Mouse (Mus musculus) cerebellum, postnatal 36 days (tissue): Measurements from ENCODE around the gene Tmem248.

Source experiments
- DNase-seq, 2 experiments: peaks; one replicate each; pipeline ENCODE4 v3.0.0; 2021 to 2022; ENCODE audit warnings: mixed read lengths in 2 of 2

Tmem248 gene

DNA sequence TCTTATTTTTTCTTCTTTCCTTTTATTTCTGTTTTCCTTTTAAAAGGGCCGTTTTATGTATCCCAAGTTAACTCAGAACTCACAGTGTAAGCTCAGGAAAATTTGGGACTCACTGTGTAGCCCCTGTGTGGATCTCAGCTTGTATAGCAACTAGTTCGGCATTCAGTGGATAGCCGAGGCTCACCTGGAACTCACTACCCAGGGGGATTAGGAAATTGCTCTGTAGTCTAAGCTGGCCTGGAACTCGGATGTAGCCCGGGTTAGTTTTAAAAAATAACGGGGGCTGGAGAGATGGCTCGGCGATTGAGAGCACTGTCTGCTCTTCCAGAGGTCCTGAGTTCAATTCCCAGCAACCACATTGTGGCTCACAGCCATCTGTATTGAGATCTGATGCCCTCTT is 40.4 kb downstream of the Tmem248 start:
- no peak for DNase-seq

DNA sequence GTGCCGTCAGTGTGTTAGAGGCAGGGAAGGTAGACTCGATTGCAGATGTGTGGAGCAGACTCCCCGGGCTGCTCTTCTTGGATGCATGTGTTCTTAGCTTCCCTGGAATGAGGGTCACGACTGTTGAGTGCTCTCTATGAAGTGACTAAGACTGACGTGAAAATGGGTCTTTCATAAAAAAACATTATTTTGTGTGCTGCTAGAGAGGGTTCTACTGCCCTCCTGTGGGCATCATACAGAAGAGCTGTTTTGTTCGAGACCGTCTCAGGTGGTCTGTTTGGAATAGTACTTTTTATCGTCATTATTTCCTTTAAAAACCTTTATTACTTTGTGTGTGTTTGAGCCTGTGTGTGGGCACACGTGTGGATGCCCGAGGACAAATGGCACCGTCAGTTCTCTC is 46.6 kb downstream of the Tmem248 start:
- no peak for DNase-seq

GRCm38 (mm10) chr5:130264433-130265005 is 47.6 kb downstream of the Tmem248 start:
- DNase-seq: no peak

DNA sequence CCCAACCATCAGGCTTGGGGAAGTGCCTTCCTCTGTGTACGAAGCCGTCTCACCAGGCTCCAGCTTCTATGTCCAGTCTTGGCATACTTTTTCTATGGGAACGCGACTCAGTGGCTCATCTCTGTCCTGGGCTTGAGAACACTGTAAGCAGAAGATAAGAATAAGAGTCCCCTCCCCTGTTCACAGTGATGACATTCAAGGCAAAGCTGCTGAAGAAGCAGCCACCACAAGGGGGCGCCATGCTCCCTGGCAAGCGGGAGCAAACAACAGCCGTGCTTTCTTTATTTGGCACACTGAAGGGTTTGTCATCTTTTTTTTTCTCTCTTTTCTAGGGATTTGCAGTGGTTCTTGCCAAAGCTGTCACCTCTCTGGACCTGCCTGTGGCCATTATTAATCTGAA is 49.8 kb downstream of the Tmem248 start:
- peak; percentile 24 to 53 for DNase-seq

DNA sequence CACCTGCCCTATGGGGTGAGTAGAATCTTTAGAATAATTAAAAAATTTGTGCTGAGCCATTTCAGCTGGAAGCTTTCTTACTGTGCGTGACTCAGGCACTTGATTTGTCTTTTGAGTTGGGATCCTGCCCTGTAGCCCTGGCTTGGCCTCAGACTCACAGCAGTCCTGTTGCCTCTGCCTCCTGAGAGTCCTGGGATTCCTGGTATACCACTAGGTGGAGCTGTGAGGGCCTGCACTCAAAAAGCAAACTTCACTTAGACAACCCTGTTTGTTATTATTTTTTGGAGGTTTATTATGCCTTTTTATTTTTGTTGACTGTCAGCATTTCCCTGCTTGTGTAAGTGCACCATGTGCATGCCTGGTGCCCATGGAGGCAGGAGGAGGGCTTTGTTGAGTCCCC is 50.4 kb downstream of the Tmem248 start:
- peak; percentile 34 to 45 for DNase-seq

GRCm38 (mm10) chr5:130268976-130269375 is 52.1 kb downstream of the Tmem248 start:
- DNase-seq: no peak

DNA sequence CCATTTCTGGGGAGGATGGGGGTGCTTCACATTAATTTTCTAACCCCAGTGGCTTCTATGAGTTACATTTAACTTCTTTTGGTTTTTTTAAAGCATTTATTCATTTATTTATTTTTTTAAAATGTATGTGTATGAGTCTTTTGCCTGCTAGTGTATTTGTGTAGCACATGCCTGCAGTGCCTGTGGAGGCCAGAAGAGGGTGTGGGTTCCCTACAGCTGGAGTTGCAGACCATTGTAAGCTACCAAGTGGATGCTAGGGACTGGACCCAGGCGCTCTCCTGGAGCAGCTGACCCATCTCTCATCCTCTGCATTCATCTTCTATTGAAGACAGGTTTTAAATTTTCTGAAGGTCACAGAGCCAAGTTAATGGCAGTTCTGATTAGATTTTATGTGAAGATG is 55.5 kb downstream of the Tmem248 start:
- DNase-seq: no peak

DNA sequence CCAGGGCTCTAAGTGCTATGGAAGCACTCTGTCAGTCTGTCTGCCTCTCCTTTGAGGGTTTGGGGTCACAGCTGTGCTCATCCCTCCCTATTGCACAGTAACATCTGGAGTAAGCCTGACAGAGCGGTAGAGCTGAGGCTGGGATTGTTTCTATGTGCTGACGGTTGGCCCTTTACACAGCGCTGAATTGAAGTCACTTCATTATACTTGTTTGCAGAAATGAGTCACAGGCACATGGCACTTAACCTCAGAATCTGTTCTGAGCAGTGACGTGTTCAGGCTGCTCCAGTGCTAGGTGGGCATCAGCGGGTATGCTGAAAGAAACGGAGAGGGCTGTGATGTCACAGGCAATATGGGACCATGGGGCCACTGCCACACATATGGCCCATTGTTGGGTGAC is 56.2 kb downstream of the Tmem248 start:
- no peak for DNase-seq

DNA sequence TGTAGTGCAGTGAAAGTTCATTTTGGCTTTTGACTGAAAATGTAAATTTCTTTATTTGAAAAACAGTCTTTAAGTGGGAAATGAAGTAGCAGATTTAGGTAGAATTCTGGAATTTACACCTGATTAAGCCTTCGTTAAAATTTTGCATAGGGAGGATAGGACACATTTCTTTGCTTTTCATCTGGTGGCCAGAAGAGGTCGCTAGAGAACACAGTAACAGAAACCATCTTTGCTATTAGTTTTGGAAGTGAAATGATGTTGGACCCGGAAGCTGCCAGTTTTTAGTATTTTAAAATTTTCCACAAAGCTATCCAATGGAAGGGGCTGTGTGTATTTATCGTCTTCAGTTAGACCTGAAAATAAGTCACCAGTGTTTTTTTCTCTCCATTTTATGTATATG is 58.6 kb downstream of the Tmem248 start:
- DNase-seq: peak; percentile 48 to 68

DNA sequence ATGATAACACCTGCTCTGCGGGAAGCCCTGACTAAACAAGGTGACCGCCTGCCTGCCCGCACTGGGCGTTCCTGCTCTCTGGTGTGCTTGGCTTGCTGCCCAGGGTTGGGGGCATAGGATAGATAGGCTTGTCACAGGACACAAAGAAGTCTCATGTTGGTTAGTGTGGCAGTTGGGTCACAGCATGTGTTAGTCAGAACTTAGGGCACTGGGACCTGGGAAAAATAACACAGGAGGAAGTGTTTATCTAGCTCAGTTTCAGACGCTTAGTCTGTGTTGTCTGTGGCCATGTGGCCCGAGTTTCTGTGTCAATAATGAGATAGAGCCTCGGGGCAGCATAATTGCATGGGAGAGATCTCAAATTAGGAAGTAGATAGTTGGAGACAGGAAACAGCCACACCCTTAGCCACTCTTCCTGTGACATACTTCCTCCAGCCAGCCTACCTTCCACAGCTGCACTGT is 61.2 kb downstream of the Tmem248 start:
- DNase-seq: no peak

DNA sequence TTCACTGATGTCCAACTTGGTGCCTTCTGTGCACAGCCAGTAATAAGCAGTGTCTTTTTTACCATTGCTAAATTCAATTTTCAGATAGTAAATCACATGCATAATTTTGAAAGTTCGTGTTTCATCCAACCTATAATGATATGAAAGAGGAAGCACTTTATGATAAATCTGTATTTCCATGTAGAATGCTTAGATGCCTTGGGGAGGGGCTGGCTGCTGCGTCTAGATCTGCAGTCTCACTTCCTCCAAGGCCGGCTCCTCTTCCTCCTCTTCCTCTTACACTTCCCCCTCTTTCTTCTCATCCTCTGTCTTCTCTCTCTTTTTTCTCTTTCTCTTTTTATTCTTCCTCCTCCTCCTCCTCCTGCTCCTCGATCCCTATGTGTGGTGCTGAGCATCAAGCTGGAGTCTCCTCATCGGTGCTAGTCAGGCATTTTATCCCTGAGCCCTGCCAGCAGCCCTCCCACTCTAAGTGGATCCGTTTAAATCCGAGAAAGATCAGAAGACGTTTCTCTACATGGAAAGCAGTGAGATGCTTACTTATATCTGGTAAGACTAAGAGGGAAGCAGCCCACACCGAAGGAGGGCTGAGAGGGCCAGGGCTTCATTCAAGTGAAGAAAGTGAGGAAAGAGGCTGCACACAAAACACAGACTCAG is 66.3 kb downstream of the Tmem248 start:
- no peak for DNase-seq

DNA sequence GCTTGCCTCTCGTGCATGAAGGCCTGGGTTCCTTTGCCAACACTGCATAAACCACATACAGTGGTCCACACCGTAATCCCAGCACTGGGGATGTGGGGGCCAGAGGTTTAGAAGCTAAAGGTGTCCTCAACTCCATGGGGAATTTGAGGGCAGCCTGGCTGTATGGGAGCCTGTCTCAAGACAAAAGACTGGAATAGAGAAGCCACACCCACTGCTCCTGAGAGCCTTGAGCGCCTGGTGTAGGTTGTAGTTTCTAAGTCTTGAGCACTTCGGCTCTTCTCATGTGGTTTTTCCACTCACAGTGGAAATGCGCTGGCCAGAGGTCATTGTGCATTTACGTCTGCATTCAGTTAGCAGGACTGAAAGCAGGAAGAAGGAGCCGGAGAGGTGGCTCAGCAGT is 71.2 kb downstream of the Tmem248 start:
- DNase-seq: no peak

DNA sequence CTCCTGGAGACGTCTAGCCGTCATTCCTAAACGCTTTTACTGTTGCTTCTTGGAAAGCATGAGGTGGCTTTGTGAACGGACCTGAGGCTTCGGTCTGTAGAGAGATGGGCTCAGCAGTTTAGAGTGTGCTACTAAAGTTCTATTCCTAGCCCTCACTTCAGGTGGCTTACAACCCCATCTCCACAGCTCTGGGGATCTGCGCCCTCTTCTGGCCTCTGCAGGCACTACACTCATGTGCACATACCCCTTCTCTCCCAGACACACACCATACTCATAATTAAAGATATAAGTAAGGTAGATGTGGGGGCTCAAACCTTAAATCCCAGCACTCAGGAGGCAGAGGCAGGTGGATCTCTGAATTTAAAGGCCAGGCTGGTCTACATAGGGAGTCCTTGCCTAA is 73.4 kb downstream of the Tmem248 start:
- no peak for DNase-seq

- peak; percentile 66 to 68 for DNase-seq
These were observed 73.9 kb downstream of the Tmem248 start for GRCm38 (mm10) chr5:130290775-130291174.

DNA sequence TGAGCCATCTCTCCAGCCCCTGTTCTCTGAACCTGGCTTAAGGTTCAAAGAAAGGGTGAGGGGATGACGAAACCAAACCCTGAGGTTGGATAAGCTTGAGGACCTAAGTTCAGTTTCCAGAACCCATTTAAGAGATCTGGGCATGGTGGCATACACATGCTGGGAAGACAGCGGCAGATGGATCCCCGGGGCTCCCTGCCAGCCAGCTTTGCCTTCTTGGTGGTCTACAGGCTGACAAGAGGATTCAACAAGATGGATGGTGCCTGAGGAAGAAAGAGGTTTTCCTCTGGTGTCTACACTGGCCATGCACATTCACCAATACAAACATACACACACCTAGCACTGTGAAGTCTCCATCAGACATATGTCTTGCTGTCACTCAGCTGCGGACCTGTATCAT is 76.1 kb downstream of the Tmem248 start:
- no peak for DNase-seq
